Mouse (Mus musculus) olfactory bulb, adult 2 months (tissue): Measurements from ENCODE around the gene Trim28.

Source experiments
- CTCF ChIP-seq: fragments of 200-500 bp; IDR thresholded peaks from 2 replicates; pipeline ENCODE4 v1.5.1; 2012; ENCODE audit warnings: low read depth, mild to moderate bottlenecking, low read length, moderate library complexity; ENCODE audit not compliant: insufficient read depth
- POLR2A ChIP-seq: fragments of 200-500 bp; IDR thresholded peaks from 2 replicates; pipeline ENCODE4 v1.6.1; 2012; ENCODE audit warnings: mild to moderate bottlenecking, low read depth, low read length, moderate library complexity; ENCODE audit not compliant: insufficient read depth

DNA sequence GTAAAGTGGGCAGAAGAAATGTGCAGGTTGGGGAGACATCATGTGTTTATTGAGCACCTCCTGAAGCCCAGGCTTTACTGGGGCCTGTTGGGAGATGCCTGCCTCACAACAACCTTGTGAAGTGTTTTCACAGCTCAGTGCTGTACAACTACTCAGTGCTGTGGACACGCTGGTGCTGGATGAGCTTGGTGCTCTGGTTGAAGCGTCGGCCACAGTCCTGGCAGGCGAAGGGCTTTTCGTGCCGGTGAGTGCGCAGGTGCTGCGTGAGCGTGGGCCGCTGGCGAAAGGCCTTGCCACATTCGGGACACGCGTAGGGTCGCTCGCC, 44.2 kb downstream of the Trim28 start:
- no peak for TF ChIP-seq CTCF
- TF ChIP-seq POLR2A: no peak
